Mouse (Mus musculus) cerebellum, postnatal 10 days (tissue): Measurements from ENCODE around the gene Scgb1a1.

Experiments
- DNase-seq, 2 experiments: peaks; one replicate each; pipeline ENCODE4 v3.0.0; 2021; ENCODE audit warnings: mixed read lengths in 2 of 2

Gene Scgb1a1

DNA sequence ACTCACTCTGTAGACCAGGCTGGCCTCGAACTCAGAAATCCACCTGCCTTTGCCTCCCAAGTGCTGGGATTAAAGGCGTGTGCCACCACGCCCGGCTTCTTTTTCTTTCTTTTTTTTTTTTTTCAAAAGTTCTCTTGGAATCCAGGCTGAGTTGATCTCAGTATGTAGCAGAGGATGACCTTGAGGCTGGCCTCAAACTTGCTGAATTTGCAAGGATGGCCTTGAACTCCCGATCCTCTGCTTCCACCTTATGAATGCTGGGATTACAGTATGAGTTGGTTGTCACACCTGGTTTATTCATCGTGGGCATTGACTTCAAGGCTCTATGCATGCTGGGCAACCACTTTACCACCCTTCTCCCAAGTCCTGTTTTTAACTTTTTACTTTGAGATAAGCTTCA lies 47.1 kb downstream of the Scgb1a1 start:
- DNase-seq: no peak

DNA sequence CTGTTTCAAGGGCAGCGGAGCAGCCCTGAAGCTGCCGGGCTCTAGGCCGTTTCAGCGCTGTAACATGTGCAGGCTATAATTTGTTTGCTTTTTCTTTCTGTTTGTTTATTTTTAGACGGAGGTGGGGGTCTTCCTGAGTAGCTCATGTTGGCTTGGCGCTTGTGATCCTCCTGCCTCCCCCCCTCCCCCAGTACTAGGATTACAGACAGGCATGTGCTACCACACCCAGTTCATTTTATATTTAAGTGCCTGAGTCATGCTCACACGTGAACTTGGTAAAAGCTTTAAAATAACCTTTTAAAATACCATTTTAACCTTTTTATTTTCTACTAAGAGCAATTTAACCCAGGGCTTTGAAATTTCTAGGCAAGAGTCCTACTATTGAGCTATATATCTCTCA lies 47.8 kb downstream of the Scgb1a1 start:
- no peak for DNase-seq

DNA sequence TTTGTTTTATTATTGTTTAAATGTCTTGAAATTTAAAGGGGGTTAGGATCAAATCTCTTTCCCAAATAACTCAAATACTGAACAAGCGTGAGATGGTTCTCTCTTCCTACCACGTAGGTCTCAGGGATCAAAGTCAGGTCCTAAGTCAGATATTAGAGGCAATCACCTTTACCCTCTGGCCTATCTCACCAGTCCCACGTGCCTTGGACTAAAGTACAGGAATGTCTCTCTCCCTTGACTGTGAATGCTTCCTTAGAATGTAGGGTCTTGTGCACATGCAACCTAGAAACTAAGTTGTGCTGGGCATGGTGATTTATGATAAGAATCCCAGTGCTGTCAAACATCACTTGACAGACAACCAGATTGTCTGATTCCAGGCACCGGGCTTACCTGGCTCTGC lies 48.5 kb downstream of the Scgb1a1 start:
- no peak for DNase-seq

DNA sequence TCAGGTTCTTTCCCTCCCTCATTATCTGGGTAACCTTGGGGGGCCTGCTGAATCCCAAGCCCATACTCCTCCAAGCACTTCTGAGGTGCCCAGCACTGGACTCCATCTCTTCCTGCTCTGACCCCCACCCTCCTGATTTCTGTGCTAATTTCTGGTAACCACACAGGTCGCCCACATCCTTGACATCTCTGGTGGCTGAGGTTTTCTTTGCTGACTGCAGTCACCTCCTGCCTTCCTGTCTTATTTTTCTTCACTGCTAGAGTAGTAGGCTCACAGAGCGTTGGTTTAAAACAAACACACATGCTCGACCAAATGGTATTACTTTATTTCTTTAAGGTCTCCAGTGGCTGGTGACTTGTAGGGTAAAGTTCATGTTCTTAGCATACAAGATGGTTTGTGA lies 49.6 kb downstream of the Scgb1a1 start:
- no peak for DNase-seq

DNA sequence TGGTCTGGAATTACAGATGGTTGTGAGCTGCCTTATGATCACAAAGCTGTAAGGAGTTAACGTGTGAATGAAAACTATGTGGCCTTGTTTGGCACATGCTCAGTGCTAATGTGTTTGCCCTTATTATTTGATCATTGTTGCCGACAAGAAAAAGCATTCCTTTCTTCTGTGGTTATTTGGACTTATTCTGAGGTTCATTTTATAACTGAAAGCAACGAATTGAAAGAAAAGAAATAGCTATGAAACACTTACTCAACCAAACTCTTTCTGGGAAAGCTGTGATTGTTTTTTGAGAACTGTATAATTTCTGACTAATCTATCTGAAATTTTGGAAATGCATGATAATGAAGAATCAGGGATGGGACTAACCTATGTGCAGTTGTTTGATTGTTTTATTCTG lies 52.7 kb downstream of the Scgb1a1 start:
- DNase-seq: no peak

GRCm38 (mm10) chr19:9034480-9034879 lies 53.3 kb downstream of the Scgb1a1 start:
- no peak for DNase-seq
